Mouse (Mus musculus): Measurements from ENCODE around the gene Snx20.

Gene Snx20

GRCm38 (mm10) chr8:88604065-88605038 lies 31.6 kb downstream of the Snx20 start:
- peak; percentile 71 to 81 for DNase-seq

DNA sequence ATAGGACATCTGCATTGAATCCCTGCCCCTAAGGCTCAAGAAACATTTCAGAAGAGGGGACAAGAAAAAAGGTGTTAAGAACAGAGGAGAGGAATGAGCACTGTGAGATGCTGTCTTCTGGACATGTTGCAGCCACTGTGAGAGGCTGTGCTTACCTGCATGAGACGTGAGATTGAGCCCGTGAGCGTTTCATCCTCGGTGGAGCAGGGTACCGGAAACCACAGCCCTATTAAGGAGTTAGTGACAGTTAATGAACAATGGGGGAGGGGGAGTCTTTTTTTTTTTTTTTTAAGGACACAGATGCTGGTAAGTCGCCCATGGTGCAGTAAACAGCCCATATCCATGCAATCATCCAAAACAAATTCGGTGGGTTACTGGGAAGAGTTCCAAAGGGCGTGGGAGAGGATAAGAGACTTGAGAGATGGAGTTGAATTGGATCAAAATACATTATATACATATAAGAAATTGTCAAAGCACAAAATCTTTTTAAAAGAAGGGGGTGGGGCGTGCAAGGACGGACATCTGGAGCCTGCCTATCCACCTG lies 32.4 kb downstream of the Snx20 start:
- no peak for DNase-seq

GRCm38 (mm10) chr8:88599491-88599890 lies 36.4 kb downstream of the Snx20 start:
- no peak for DNase-seq

- DNase-seq = no peak
Observed at GRCm38 (mm10) chr8:88598578-88598977, 37.4 kb downstream of the Snx20 start.

DNA sequence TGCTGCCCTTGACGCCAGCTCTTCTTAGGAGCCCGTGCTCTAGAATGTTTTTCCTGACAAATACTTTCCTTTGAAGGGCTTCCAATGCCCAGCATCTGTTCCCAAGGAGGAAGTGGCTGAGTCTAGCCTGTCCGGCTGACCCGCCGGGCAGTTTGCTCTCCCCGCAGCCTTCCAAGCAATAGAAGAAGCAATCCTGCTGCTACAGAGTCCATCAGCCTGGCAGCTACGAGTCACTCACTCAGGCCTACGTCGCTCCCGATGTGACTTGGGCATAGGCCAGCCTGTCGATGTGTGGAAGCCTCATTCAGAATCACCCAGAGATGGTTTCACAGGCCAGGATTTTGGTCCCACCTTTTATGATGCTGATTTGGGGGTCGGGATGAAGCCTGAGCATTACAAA lies 39.9 kb downstream of the Snx20 start:
- no peak for DNase-seq

GRCm38 (mm10) chr8:88593947-88594346 lies 42.0 kb downstream of the Snx20 start:
- DNase-seq = no peak

GRCm38 (mm10) chr8:88590226-88590625 lies 45.7 kb downstream of the Snx20 start:
- DNase-seq = no peak

GRCm38 (mm10) chr8:88588205-88588889 lies 47.6 kb downstream of the Snx20 start:
- no peak for DNase-seq

GRCm38 (mm10) chr8:88583863-88584262 lies 52.1 kb downstream of the Snx20 start:
- DNase-seq = no peak

- no peak for DNase-seq
Observed at GRCm38 (mm10) chr8:88580785-88581184, 55.1 kb downstream of the Snx20 start.

- DNase-seq = no peak
Observed at GRCm38 (mm10) chr8:88579668-88580330, 56.1 kb downstream of the Snx20 start.

DNA sequence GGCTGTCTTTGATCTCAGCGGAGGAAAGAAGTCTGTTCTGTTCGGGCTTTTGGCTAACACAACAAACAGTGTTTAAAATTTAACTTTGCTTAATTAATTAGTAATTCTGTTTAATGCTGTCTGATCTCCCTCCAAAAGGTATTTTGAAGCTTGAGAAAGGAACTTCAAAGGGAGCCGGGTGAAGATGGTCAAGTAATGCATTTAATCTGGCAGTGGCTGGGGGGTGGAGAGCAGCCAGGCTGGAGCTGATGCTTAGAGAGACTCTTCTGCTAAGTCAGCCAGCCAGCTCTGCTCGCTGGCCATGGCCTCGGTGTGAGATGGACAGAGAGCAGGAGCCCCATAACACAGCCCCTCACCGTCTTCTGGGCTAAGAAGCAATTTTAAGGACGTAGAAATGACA lies 56.7 kb downstream of the Snx20 start:
- DNase-seq = peak; percentile 62

GRCm38 (mm10) chr8:88578413-88579175 lies 57.3 kb downstream of the Snx20 start:
- DNase-seq = no peak

DNA sequence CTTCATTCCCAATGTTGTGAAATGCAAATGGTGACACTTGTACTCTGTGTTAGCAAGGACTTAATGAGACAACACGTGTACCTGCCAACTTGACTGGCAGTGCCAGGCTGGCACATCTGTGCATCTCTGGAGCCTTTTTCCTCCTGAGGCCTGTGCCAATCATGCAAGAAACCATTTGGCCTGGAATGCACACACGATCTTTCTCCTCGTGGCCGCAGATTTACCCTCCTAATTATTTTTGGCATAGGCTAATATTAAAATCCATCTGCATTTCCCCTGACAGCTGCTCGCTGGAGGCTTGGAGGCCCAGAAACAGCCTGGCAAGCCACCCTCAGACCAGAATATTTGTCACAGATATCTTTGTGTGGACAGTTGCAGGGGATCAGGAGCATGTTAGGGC lies 58.3 kb downstream of the Snx20 start:
- DNase-seq = no peak
